Mouse (Mus musculus) B cell, adult 2 months (primary cell): ENCODE data around the gene B3galt4.
"Not testable (repeated sequence)": the region's sequence is repeated elsewhere in the genome, so short reads cannot be mapped to it uniquely, and the experiment has no call there.

Experiments used
- DNase-seq, 2 experiments: peaks; one replicate each; pipeline ENCODE4 v3.0.0; 2022

The B3galt4 gene

DNA sequence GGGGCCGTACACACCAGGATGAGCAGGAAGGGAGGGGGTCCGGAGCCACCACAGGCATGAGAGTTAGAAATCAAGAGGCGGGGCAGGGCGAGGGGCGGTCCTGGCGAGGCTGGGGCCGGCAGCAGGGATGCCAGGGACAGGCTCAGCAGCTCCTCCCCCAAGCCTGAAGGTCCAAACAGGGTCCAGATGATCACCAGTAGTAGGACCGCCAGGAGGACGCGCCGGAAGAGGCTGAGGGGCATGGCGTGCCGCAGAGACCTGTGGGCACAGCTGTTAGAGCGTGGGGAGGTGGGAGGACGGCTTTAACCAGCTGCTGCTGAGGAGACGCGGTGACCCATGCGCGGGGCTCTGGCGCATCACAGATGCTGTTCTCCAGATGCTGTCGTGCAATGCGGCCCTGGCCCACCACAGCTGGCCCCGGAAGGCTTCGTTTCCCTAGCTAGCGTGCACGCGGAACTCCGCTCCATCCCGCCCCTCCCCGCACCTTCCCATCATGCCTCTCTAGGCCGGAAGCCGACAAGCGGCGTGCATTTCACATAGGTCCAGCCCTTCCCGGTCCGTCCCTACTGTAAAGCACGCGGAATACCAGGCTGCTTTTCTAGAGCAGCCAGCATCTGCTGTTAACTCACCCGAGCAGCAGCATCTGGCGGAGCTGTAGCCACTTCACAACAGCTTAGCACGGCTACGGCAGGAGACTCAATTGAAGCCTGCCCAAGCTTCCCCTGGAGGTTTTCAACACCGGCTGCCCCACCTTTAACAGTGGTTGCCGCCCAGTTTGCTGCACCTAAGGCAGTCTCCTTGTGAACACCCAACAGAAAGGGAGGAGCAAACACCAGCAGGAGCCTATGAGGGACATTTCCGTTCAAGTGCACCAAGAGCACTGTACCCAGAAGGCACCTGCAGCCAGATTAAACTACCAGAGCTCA is at the start of gene B3galt4:
Gene B3galt4 (minus strand): TSS at position 468 of the 926 bp plus-strand sequence.
- peak; percentile 72 to 75 for DNase-seq

DNA sequence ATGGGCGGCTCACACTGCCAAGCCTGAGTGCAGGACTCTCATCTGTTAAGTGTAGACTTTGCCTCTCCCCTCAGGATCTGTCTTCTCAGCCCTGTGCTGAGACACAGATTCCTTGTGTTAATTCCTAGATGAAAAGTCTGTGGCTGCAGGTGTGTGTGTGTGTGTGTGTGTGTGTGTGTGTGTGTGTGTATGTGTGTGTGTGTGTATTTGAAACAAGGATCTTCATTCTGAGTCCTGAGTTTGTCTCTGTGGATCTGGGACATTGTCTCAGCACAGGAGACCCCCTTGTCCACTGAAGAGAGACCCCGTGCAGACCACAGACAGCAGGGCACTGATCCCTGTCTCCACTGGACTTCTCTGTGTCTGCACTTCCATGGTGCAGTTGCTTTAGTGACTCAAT is 49.5 kb upstream of the B3galt4 start:
- DNase-seq = not testable (repeated sequence)

DNA sequence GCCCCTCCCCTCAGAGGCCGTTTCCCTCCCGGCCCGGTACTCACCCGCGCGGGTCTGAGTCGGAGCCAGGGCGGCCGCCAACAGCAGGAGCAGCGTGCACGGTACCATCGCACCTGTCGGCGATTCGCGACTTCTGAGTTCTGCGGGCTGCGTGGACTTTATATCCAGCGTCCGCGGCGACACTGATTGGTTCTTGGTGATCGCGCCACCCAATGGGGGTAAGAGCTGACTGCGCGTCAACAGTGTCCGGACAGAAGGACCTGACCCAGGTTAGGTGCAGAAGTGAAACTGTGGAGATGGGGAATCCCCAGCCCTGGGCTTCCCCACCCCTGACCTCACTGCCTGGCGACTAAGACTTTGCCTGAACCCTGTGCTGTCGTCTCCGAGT is 48.9 kb upstream of the B3galt4 start, which contains the start of gene H2-K1:
Gene H2-K1 (minus strand): TSS at position 198 of the 388 bp plus-strand sequence.
- DNase-seq = peak; percentile 97 to 98

DNA sequence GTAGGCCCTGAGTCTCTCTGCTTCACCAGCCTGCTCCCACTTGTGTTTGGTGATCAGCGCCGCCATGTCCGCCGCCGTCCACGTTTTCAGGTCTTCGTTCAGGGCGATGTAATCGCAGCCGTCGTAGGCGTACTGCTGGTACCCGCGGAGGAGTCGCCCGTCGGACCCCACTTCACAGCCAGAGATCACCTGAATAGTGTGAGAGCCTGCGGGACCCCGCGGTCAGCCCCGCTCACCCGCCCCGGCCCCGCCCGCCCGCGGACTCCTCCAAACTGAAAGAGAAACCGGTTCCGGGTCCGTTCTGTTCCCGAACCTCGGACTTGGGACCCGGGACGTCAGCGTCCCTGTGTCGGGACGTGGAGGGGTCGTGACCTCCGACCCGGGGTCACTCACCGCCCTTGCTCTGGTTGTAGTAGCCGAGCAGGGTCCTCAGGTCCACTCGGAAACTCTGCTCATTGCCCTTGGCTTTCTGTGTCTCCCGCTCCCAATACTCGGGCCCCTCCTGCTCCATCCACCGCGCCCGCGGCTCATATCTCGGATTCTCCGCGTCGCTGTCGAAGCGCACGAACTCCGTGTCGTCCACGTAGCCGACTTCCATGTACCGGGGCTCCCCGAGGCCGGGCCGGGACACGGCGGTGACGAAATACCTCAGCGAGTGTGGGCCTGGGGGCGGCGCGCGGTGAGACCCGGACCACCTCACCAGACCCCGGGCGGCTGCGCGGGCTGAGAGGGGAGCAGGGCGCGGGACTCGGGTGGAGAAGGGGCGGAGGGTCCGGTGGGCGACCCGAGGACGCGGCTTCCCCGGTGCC is 48.3 kb upstream of the B3galt4 start:
- peak; percentile 38 to 45 for DNase-seq

DNA sequence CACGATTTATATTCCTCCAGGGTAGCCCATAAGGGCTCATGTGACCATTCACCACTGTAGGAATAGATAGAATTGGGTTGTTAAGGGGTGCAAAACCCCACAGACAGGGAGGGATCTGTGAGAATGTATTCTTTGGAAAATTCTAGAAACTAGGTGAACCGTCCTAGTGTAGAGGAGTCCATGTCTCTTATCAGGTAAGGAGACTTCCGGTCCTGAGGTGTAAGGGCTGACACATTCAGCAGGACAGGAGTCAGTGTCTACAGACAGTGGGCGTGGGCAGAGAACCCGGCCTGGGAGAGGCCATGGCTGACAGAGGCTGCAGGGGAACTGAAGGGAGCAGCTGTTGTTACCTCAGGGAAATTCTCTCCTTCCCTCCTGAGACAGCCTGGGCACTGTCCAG is 47.4 kb upstream of the B3galt4 start:
- peak; percentile 43 to 53 for DNase-seq

DNA sequence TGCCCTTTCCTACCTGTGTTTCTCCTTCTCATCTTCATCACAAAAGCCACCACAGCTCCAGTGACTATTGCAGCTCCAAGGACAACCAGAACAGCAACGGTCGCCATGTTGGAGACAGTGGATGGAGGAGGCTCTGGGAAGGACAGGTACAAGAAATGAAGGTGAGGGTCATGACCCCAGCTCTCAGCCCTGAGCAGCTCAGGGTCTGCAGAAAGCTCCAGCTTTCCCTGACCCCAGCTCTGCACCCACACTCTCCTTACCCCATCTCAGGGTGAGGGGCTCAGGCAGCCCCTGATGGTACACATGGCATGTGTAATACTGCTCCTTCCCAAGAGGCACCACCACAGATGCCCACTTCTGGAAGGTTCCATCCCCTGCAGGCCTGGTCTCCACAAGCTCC is 45.7 kb upstream of the B3galt4 start:
- DNase-seq = not testable (repeated sequence)

DNA sequence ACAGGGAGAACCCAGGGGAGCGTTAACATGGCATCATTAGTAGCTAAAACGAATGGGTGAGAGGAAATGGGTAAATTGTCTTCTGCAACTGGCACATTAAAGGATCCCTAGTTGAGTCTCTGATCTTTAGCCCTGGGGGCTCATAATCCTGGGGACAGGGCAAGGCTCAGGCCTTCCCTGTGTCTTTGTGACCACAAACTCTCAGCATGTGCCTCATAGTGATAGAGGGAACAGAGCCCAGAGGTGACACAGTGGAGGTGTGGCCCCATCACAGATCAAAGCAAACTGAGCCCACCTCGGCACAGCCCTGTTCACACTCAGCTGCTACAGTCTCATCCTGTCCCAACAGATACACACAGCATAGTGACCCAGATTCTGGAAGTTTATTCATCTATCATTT is 44.4 kb upstream of the B3galt4 start:
- DNase-seq = peak in 1 of 2 experiments; percentile 27

DNA sequence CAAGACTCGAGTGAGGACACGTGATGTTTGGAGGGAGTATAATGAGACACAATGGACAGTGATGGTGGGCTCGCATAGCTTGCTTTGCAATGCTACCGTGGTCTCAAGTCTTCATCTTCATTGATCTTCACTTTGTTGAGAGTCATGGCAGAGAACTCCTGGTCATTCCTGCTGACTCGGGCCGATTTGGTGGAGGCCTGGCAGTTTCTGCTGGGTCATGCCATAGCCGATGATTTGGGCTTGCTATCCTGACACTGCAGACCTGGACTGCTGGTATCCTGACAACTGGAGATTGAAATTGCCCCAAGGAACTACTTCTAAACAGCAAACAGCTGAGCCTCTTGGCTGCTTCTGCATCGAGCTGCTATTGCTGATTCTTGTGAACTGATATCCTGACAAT is 43.7 kb upstream of the B3galt4 start:
- DNase-seq = no peak

DNA sequence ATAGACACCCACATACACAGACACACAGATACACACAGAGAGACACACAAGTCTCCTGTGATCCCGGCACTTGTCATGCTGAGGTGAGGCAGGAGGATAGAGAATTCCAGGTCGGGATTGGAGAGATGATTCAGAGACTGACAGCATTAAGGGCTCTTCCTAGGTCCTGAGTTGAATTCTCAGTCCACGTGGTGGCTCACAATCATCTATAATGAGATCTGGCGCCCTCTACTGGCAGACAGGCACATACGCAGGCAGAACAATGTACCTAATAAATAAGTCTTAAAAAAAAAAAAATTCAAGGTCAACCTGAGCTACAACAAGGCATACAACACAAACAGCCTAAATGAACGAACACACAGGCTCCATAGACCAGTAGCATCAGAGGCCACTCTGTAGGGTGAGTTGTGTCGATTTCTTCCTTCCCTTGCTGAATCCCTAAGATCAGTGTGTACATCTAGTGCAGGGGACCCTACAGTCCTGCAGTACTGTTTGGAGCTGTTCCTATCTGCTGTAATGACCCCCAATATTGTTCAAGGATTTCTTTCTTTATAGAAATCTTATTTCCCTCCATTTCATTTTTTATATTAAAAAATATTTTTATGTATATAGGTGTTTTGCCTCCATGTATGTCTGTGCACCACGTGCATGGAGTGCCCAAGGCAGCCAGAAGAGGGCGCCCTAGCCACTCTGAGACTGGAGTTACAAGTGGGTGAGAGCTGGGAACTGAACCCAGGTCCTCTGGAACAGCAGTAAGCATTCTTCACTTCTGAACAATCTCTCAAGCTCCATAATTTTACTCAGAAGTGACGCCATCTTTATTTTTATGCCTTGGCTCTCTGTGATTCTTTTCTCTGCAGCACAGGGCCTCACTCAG is 40.7 kb upstream of the B3galt4 start:
- peak; percentile 83 to 84 for DNase-seq

DNA sequence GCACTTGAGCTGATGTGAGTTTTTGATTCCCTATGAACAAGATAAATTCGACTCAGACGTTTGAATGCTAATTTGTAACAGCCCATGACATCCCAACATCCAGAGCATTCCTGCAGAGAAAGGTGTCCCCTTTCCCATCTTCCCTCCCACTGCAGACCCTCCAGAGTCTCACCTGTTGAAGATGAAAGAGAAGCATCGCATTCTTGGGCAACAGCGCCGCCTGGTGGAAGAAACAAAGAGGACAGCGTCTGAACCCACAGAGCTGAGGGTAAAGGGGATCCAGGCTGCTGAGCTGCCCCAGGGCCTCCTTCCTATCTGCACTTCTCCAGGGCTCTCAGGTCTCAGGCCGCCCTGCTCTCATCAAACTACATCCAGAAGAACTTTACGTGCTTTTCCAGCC is 30.8 kb upstream of the B3galt4 start:
- peak; percentile 84 to 85 for DNase-seq

DNA sequence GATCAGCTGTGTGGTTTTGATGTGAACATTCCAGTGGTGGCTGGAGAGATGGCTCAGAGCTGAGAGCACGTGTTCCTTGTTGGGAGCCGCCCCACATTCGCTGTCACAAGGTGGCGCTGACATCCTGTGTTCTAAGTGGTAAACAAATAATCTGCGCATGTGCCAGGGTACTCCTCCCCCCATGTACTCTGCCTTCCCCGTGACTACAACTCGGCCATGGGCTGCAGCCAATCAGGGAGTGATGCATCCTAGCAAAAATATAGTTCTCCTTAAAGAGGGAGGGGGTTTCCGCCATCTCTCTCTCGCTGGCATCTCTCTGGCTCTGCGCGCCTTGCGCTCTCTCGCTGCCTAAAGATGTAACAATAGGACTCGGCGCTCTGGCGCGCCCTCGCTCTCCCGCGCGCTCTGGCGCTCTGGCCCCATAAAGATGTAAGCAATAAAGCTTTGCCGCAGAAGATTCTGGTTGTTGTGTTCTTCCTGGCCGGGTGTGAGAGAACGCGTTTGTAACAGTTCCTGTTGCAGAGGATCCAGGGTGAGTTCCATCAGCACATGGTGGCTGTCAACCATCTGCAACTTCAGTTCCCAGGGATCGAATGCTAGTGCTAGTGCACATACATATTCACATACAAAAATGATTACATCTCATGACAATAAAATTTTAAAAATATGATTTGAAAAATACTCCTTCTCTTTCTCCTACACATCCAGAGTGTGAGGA is 30.1 kb upstream of the B3galt4 start:
- DNase-seq = peak; percentile 82 to 88

DNA sequence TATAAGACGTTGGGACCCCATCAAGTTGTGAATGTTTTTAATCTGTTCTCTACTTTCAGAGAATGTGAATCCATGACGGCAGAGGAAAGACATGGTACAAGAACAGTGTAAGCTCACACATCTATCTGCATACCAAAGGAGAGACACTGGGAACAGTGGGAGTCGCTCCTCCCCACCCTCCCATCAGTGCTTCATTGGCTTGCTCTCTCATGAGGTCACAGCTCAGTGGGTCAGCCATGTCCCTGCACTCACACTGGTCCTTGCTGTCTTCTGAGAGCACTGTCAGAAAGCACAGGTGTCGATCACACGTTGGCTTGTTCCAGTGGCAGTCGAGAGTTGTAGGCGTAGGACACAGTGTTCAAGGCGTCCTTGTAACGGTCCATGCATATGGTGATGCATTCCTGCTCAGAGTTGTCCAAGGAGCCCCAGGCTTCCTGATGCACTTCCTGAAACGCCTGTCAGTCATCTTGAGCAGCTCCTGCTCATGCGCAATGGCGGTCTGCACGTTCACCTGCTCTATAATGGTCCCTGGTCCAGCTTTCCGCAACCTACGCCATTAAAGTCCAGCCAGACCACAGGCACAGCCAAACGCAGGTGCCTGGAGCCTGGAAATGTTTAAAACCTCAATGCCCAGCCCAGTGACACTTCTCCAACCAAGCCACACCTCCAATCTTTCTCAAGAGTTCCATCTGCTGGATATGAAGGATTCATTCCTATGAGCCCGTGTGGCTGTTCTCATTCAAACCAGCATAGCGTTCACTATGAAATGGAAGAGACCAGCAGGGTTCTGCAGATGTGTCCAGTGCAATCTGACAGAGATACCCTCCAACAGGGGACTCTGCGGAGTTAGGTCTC is 29.1 kb upstream of the B3galt4 start:
- no peak for DNase-seq

DNA sequence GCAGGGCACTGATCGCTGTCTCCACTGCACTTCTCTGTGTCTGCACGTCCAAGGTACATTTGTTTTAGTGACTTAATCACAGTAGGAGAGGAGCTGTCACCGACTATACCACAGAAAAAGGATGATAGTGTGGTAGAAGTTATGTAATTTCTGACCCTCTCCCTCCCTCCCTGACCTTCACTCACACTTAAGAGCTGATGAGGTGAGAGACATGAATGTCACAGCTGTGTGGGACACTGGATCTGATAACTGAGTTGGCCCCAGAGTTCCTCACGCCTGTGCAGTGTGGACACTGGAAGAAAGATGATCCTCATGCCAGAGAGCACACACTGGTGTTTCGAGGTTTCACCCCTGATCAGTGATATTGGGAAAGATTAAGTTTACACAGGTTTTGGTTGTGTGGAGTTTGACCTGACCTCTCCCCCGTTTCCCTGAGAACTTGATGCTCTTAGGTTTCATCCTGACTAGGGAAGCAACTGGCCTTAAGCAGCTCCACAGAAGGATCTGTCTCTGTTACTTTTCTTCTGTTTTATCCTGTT is 28.3 kb upstream of the B3galt4 start:
- no peak for DNase-seq

DNA sequence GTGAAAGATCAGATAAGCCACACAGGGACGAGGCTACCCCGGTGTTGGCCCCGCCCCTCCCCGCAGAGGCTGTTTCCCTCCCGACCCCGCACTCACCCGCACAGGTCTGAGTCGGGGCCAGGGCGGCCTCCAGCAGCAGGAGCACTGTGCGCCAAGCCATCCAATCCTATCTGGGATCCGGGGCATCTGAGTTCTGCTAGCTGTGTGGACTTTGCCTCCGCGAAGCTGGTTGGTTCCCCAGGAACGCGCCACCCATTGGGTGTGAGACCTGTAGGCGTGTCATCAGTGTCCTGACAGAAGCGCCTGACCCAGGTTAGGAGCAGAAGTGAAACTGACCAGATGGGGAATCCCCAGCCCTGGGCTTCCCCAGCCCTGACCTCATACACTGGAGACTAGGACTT is 27.3 kb upstream of the B3galt4 start:
- peak; percentile 95 to 97 for DNase-seq

DNA sequence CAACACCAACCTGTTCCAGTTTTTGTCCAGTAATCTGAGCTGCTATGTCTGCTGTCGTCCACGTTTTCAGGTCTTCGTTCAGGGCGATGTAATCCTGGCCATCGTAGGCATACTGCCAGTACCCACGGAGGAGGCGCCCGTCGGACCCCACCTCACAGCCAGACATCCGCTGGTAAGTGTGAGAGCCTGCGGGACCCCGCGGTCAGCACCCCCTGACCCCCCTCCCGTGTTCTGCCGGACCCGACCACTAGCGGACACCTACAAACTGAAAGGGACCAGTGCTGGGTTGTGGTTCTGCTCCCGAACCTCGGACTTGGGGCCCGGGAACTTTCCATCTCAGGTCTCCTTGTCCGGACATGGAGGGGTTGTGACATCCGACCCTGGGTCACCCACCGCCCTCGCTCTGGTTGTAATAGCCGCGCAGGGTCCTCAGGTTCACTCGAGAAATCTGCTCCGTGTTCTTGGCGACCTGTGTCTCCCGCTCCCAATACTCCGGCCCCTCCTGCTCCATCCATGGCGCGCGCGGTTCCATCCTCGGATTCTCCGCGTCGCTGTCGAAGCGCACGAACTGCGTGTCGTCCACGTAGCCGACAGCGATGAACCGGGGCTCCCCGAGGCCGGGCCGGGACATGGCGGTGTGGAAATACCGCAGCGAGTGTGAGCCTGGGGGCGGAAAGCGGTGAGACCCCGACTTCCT is 26.7 kb upstream of the B3galt4 start:
- peak in 1 of 2 experiments; percentile 34 for DNase-seq

DNA sequence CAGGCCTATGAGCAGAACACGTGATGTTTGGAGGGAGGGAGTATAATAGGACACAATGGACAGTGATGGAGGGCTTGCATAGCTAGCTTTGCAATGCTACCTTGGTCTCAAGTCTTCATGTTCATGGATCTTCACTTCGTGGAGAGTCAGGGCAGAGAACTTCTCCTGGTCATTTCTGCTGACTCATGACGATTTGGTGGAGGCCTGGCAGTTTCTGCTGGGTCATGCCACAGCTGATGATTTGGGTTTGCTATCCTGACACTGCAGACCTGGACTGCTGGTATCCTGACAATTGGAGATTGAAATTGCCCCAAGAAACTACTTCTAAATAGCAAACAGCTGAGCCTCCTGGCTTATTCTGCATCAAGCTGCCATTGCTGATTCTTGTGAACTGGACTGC is 22.3 kb upstream of the B3galt4 start:
- DNase-seq = no peak

DNA sequence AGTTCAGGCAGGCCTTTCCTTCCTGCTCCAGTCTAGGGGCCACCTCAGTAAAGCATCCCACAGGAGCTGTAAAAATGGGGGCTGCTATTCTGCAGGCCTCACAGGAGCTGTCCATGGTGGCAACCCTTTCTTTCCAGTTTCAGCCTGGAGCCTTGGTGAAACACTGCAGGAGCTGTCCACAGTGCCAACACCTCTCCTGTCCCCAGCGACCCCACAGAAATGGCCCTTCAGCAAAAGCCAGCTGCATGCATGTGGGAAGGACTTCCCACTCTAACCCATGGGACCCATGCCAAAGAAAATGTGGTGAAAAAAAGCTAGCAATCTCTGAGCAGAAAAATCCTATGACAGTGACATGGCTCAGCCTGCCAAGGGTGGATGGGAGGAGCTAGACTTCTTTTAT is 21.4 kb upstream of the B3galt4 start:
- DNase-seq = peak in 1 of 2 experiments; percentile 26

DNA sequence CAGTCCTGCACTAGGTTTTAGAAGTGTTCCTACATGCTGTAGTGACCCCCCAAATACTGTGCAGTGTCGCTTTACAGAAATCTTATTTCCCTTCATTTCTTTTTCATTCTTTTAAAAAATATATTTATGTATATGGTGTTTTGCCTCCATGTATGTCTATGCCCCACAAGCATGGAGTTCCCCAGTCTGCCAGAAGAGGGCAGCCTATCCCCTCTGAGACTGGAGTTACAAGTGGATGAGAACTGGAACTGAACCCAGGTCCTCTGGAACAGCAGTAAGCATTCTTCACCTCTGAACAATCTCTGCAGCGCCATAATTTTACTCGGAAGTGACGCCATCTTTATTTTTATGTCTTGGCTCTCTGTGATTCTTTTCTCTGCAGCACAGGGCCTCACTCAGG is 18.1 kb upstream of the B3galt4 start:
- peak; percentile 62 to 67 for DNase-seq

DNA sequence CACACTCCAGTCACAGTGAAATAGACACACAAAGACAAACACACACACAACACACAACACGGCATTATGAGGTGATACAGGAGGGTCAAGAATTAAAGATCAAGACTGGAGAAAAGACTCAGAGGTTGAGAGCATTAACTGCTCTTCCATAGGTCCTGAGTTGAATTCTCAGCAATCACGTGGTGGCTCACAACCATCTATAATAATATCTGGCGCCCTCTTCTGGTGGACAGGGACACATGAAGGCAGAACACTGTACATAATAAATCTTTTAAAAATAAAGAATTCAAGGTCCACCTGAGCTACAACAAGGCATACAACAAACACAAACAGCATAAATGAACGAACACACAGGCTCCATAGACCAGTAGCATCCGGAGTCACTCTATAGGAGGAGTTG is 17.6 kb upstream of the B3galt4 start:
- DNase-seq = peak; percentile 82 to 83

DNA sequence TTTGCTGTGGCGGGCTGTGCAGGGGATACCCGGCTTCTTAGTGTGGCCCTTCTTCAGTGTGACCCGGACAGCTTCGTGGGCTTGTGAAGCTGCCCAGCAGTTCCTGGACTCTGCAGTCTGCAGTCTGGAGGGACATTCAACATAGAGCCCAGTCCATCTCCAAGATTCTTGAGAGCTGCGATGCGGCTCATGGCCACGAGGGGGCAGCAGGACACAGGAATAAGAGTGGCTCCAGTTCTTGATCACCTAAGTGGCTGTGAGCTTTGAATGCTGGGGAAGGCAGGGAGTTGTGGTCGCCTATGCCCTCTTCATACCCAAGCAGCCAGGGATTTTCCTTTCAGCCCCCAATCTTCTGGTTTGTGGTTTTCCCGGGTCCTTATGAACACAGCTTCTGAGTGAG is 17.2 kb upstream of the B3galt4 start:
- peak; percentile 85 to 87 for DNase-seq
